Mouse (Mus musculus): Measurements from ENCODE around the gene Hist1h3e.

Hist1h3e gene

GRCm38 (mm10) chr13:23535137-23536075, 26.8 kb downstream of the Hist1h3e start, which contains the start of gene Hist1h3g:
Gene Hist1h3g, plus strand, starts transcription at chr13:23535422.
- peak; percentile 89 for DNase-seq

- DNase-seq: no peak
These were observed 27.6 kb downstream of the Hist1h3e start for GRCm38 (mm10) chr13:23534368-23535131.

GRCm38 (mm10) chr13:23533560-23534367, 28.4 kb downstream of the Hist1h3e start, which contains the start of gene Hist1h2af:
Gene Hist1h2af, plus strand, starts transcription at chr13:23533906.
- DNase-seq: peak; percentile 84

- DNase-seq: no peak
These were observed 29.7 kb downstream of the Hist1h3e start for GRCm38 (mm10) chr13:23532262-23533075.

GRCm38 (mm10) chr13:23530901-23531875, 31.0 kb downstream of the Hist1h3e start, which contains the start of gene Hist1h4h:
Gene Hist1h4h, plus strand, starts transcription at chr13:23531050.
- DNase-seq: peak; percentile 99

GRCm38 (mm10) chr13:23530181-23530900, 31.8 kb downstream of the Hist1h3e start:
- peak; percentile 68 for DNase-seq

- no peak for DNase-seq
These were observed 32.5 kb downstream of the Hist1h3e start for GRCm38 (mm10) chr13:23529480-23530165.

- no peak for DNase-seq
These were observed 33.2 kb downstream of the Hist1h3e start for GRCm38 (mm10) chr13:23529005-23529404.

GRCm38 (mm10) chr13:23526312-23526711, 35.9 kb downstream of the Hist1h3e start:
- peak; percentile 89 for DNase-seq

- no peak for DNase-seq
These were observed 36.3 kb downstream of the Hist1h3e start for GRCm38 (mm10) chr13:23525901-23526300.

GRCm38 (mm10) chr13:23524654-23525053, 37.5 kb downstream of the Hist1h3e start:
- DNase-seq: peak; percentile 70

- DNase-seq: no peak
These were observed 38.2 kb downstream of the Hist1h3e start for GRCm38 (mm10) chr13:23523976-23524375.

- DNase-seq: peak; percentile 70
These were observed 40.5 kb downstream of the Hist1h3e start for GRCm38 (mm10) chr13:23521703-23522102.

GRCm38 (mm10) chr13:23519416-23519815, 42.8 kb downstream of the Hist1h3e start:
- DNase-seq: peak; percentile 77

- peak; percentile 77 for DNase-seq
These were observed 43.3 kb downstream of the Hist1h3e start for GRCm38 (mm10) chr13:23518885-23519284.

GRCm38 (mm10) chr13:23518295-23518603, 43.9 kb downstream of the Hist1h3e start:
- no peak for DNase-seq

- peak; percentile 85 for DNase-seq
These were observed 44.4 kb downstream of the Hist1h3e start for GRCm38 (mm10) chr13:23517603-23518294.

- peak; percentile 60 for DNase-seq
These were observed 45.2 kb downstream of the Hist1h3e start for GRCm38 (mm10) chr13:23516822-23517602.

Measured in cerebellum, adult 9-11 months (tissue).